Mouse (Mus musculus): ENCODE data around the gene 1700102P08Rik. TPM values are rescaled to one million over a fixed set of nuclear protein-coding genes. Genes with fewer than 3 reads are reported as not detected.

The 1700102P08Rik gene
- polyA plus RNA-seq, 1 experiment from 2014 or later = 0.84 TPM

- H3K27ac ChIP-seq (ENCODE audit: low read depth, low read length) = no peak overlapping the region
- peak overlapping the region; percentile 3; the same call in 1 of the 2 replicates for H3K4me3 ChIP-seq (ENCODE audit: low read depth, low read length)
- no peak for ATAC-seq (ENCODE audit: insufficient read depth, low FRiP score, low TSS enrichment)
- H3K9me3 ChIP-seq (ENCODE audit: control insufficient read depth, low read length) = no peaks in the 10 kb centered on the region
- 42% methylated on average over 32 of the region's 32 CpGs for WGBS
- 0 out of 2 replicates have a peak, but pooled peaks cover 5% of the 10 kb centered on the region for H3K4me1 ChIP-seq (ENCODE audit: control insufficient read depth, insufficient read depth, low read length)
- no peak overlapping the region; the same call in 1 of the 2 replicates for H3K9ac ChIP-seq (ENCODE audit: low read length)
- H3K27me3 ChIP-seq (ENCODE audit: control insufficient read depth, insufficient read depth, low read length) = no peaks in the 10 kb centered on the region
- peak overlapping the region; percentile 37 for H3K4me2 ChIP-seq (ENCODE audit: low read depth)
- DNase-seq (ENCODE audit: low spot score) = peak; percentile 65
- no peaks in the 10 kb centered on the region for H3K36me3 ChIP-seq (ENCODE audit: control insufficient read depth, insufficient read depth, low read length)
These were observed 38.9 kb downstream of the 1700102P08Rik start for GRCm38 (mm10) chr9:108431431-108432067.

GRCm38 (mm10) chr9:108436182-108436581 is 43.6 kb downstream of the 1700102P08Rik start, which contains the start of gene BC048562:
TSS of gene BC048562 (plus strand) at chr9:108436482.
- H3K27me3 ChIP-seq (ENCODE audit: control insufficient read depth, insufficient read depth, low read length) = no peaks in the 10 kb centered on the region
- 57% methylated on average over 3 of the region's 3 CpGs for WGBS
- H3K9ac ChIP-seq (ENCODE audit: low read length) = no peak within 1 kb of the TSS
- no peak for DNase-seq (ENCODE audit: low spot score)
- H3K4me1 ChIP-seq (ENCODE audit: control insufficient read depth, insufficient read depth, low read length) = peaks cover 5% of the 10 kb centered on the region; the same call in 1 of the 2 replicates
- H3K36me3 ChIP-seq (ENCODE audit: control insufficient read depth, insufficient read depth, low read length) = no peaks in the 10 kb centered on the region
- H3K4me3 ChIP-seq (ENCODE audit: low read depth, low read length) = no peak within 1 kb of the TSS
- H3K4me2 ChIP-seq (ENCODE audit: low read depth) = no peak within 1 kb of the TSS
- H3K9me3 ChIP-seq (ENCODE audit: control insufficient read depth, low read length) = no peaks in the 10 kb centered on the region
- H3K27ac ChIP-seq (ENCODE audit: low read depth, low read length) = no peak within 1 kb of the TSS
- no peak for ATAC-seq (ENCODE audit: insufficient read depth, low FRiP score, low TSS enrichment)

- no peak overlapping the region for H3K4me2 ChIP-seq (ENCODE audit: low read depth)
- ATAC-seq (ENCODE audit: insufficient read depth, low FRiP score, low TSS enrichment) = no peak
These were observed 46.6 kb downstream of the 1700102P08Rik start for GRCm38 (mm10) chr9:108439176-108439575.

GRCm38 (mm10) chr9:108440485-108440884 is 47.9 kb downstream of the 1700102P08Rik start:
- DNase-seq (ENCODE audit: low spot score) = no peak
- Histone ChIP-seq H3K9me3 (ENCODE audit: control insufficient read depth, low read length) (no peaks in the 10 kb centered on the region), H3K27me3 (ENCODE audit: control insufficient read depth, insufficient read depth, low read length) (no peaks in the 10 kb centered on the region), H3K9ac (ENCODE audit: low read length) (no peak overlapping the region), H3K4me2 (ENCODE audit: low read depth) (no peak overlapping the region), H3K36me3 (ENCODE audit: control insufficient read depth, insufficient read depth, low read length) (no peaks in the 10 kb centered on the region), H3K4me1 (ENCODE audit: control insufficient read depth, insufficient read depth, low read length) (no peaks in the 10 kb centered on the region; the same call in 1 of the 2 replicates), H3K4me3 (ENCODE audit: low read depth, low read length) (no peak overlapping the region), H3K27ac (ENCODE audit: low read depth, low read length) (no peak overlapping the region)
- 78% methylated on average over 5 of the region's 5 CpGs for WGBS
- no peak for ATAC-seq (ENCODE audit: insufficient read depth, low FRiP score, low TSS enrichment)

More at GRCm38 (mm10) chr9:108439176-108439575, 46.6 kb downstream of the 1700102P08Rik start:
- 82% methylated on average over 6 of the region's 6 CpGs for WGBS
- no peaks in the 10 kb centered on the region for H3K36me3 ChIP-seq (ENCODE audit: control insufficient read depth, insufficient read depth, low read length)
- H3K9me3 ChIP-seq (ENCODE audit: control insufficient read depth, low read length) = no peaks in the 10 kb centered on the region
- no peak overlapping the region for H3K9ac ChIP-seq (ENCODE audit: low read length)
- H3K27ac ChIP-seq (ENCODE audit: low read depth, low read length) = no peak overlapping the region
- no peak overlapping the region for H3K4me3 ChIP-seq (ENCODE audit: low read depth, low read length)
- no peak for DNase-seq (ENCODE audit: low spot score)
- no peaks in the 10 kb centered on the region; the same call in 1 of the 2 replicates for H3K4me1 ChIP-seq (ENCODE audit: control insufficient read depth, insufficient read depth, low read length)
- no peaks in the 10 kb centered on the region for H3K27me3 ChIP-seq (ENCODE audit: control insufficient read depth, insufficient read depth, low read length)

GRCm38 (mm10) chr9:108441236-108441919 is 48.8 kb downstream of the 1700102P08Rik start:
- no peaks in the 10 kb centered on the region for H3K27me3 ChIP-seq (ENCODE audit: control insufficient read depth, insufficient read depth, low read length)
- DNase-seq (ENCODE audit: low spot score) = no peak
- H3K4me1 ChIP-seq (ENCODE audit: control insufficient read depth, insufficient read depth, low read length) = no peaks in the 10 kb centered on the region; the same call in 1 of the 2 replicates
- ATAC-seq (ENCODE audit: insufficient read depth, low FRiP score, low TSS enrichment) = no peak
- H3K9me3 ChIP-seq (ENCODE audit: control insufficient read depth, low read length) = no peaks in the 10 kb centered on the region
- 91% methylated on average over 11 of the region's 11 CpGs for WGBS
- no peak overlapping the region for H3K27ac ChIP-seq (ENCODE audit: low read depth, low read length)
- H3K9ac ChIP-seq (ENCODE audit: low read length) = no peak overlapping the region
- H3K4me3 ChIP-seq (ENCODE audit: low read depth, low read length) = no peak overlapping the region
- H3K4me2 ChIP-seq (ENCODE audit: low read depth) = no peak overlapping the region
- no peaks in the 10 kb centered on the region for H3K36me3 ChIP-seq (ENCODE audit: control insufficient read depth, insufficient read depth, low read length)

GRCm38 (mm10) chr9:108445125-108445524 is 52.5 kb downstream of the 1700102P08Rik start:
- H3K27ac ChIP-seq (ENCODE audit: low read depth, low read length) = no peak overlapping the region
- no peaks in the 10 kb centered on the region for H3K9me3 ChIP-seq (ENCODE audit: control insufficient read depth, low read length)
- no peaks in the 10 kb centered on the region for H3K36me3 ChIP-seq (ENCODE audit: control insufficient read depth, insufficient read depth, low read length)
- no peaks in the 10 kb centered on the region for H3K27me3 ChIP-seq (ENCODE audit: control insufficient read depth, insufficient read depth, low read length)
- WGBS = 74% methylated on average over 9 of the region's 9 CpGs
- no peak overlapping the region for H3K9ac ChIP-seq (ENCODE audit: low read length)
- ATAC-seq (ENCODE audit: insufficient read depth, low FRiP score, low TSS enrichment) = no peak
- no peak for DNase-seq (ENCODE audit: low spot score)
- no peak overlapping the region for H3K4me2 ChIP-seq (ENCODE audit: low read depth)
- no peak overlapping the region for H3K4me3 ChIP-seq (ENCODE audit: low read depth, low read length)
- peaks cover 9% of the 10 kb centered on the region for H3K4me1 ChIP-seq (ENCODE audit: control insufficient read depth, insufficient read depth, low read length)

- Histone ChIP-seq H3K9ac (ENCODE audit: low read length) (no peak overlapping the region), H3K9me3 (ENCODE audit: control insufficient read depth, low read length) (no peaks in the 10 kb centered on the region), H3K27me3 (ENCODE audit: control insufficient read depth, insufficient read depth, low read length) (no peaks in the 10 kb centered on the region), H3K36me3 (ENCODE audit: control insufficient read depth, insufficient read depth, low read length) (no peaks in the 10 kb centered on the region), H3K4me3 (ENCODE audit: low read depth, low read length) (no peak overlapping the region), H3K27ac (ENCODE audit: low read depth, low read length) (peak overlapping the region; percentile 73; the same call in 1 of the 2 replicates), H3K4me2 (ENCODE audit: low read depth) (peak overlapping the region; percentile 91), H3K4me1 (ENCODE audit: control insufficient read depth, insufficient read depth, low read length) (peaks cover 16% of the 10 kb centered on the region)
- peak; percentile 59 for ATAC-seq (ENCODE audit: insufficient read depth, low FRiP score, low TSS enrichment)
- peak; percentile 81 for DNase-seq (ENCODE audit: low spot score)
- WGBS = 46% methylated on average over 4 of the region's 4 CpGs
These were observed 57.3 kb downstream of the 1700102P08Rik start for GRCm38 (mm10) chr9:108449860-108450259.

- Histone ChIP-seq H3K9me3 (ENCODE audit: control insufficient read depth, low read length) (no peaks in the 10 kb centered on the region), H3K4me1 (ENCODE audit: control insufficient read depth, insufficient read depth, low read length) (peaks cover 16% of the 10 kb centered on the region), H3K4me3 (ENCODE audit: low read depth, low read length) (peak overlapping the region; percentile 10; the same call in 1 of the 2 replicates), H3K36me3 (ENCODE audit: control insufficient read depth, insufficient read depth, low read length) (no peaks in the 10 kb centered on the region), H3K4me2 (ENCODE audit: low read depth) (peak overlapping the region; percentile 91), H3K9ac (ENCODE audit: low read length) (0 out of 2 replicates have a peak overlapping the region, but pooled peaks have one; percentile 14), H3K27ac (ENCODE audit: low read depth, low read length) (peak overlapping the region; percentile 73), H3K27me3 (ENCODE audit: control insufficient read depth, insufficient read depth, low read length) (no peaks in the 10 kb centered on the region)
- peak; percentile 62 for DNase-seq (ENCODE audit: low spot score)
- peak; percentile 56 for ATAC-seq (ENCODE audit: insufficient read depth, low FRiP score, low TSS enrichment)
- WGBS = 69% methylated on average over 21 of the region's 21 CpGs
These were observed 57.9 kb downstream of the 1700102P08Rik start for GRCm38 (mm10) chr9:108450292-108451169.

Data from neural tube, embryonic 11.5 days (tissue).